Mouse (Mus musculus): ENCODE results near the gene Pla2g6. TPM values are rescaled to one million over a fixed set of nuclear protein-coding genes. Genes with fewer than 3 reads are reported as not detected.

Gene Pla2g6
- polyA plus RNA-seq, 1 experiment from 2014 or later = 11.4 TPM

DNA sequence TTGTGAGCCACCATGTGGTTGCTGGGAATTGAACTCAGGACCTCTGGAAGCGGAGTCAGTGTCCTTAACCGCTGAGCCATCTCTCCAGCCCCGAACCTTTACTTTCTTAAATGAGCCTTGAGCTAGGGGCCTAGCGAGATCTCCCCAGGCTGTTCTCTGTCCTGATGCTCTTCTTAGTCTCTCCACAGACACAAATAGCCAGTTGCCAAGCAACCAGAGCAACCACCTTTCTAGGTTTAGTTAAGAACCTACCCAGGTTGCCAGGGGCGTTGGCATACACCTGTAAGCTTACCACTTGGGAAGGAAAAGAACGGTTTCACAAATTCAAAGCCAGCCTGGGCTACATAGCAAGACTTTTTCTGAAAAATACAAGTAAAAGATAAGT, 1.8 kb upstream of the Pla2g6 start:
- Histone ChIP-seq H3K27ac (no peak overlapping the region), H3K9me3 (replicated peaks) (no peaks in the 10 kb centered on the region), H3K27me3 (no peaks in the 10 kb centered on the region), H3K4me2 (no peak overlapping the region), H3K36me3 (no peaks in the 10 kb centered on the region), H3K9ac (no peak overlapping the region), H3K4me1 (replicated peaks) (peaks cover 61% of the 10 kb centered on the region), H3K4me3 (replicated peaks) (no peak overlapping the region)
- DNase-seq = no peak
- no peak for ATAC-seq (ENCODE audit: low read depth)
- 90% methylated on average over 6 of the region's 6 CpGs for WGBS (ENCODE audit: insufficient replicate concordance)

DNA sequence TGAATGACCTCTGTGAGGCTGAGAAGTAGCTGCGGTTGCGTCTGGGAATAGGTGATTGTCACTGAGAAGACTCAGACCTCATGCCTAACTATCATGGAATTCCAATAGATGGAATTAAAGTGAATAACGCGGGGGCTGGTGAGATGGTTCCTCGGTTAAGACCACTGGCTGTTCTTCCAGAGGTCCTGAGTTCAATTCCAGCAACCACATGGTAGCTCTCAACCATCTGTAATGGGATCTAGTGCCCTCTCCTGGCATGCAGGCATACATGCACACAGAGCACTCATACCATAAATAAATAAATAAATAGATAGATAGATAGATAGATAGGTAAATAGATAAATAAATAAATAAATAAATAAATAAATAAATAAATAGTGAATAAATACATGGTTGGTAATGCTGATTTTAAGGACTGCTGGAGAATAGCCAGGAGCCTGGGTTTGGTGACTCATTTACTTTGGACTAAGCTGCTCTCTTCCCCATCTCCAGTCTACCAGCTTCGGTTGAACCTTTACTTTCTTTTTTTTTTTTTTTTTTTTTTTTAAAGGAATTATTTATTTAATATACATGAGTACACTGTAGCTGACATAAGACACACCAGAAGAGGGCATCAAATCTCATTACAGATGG, 1.3 kb upstream of the Pla2g6 start:
- Histone ChIP-seq H3K27ac (peak overlapping the region; percentile 91; the same call in 1 of the 2 replicates), H3K4me1 (replicated peaks) (peaks cover 62% of the 10 kb centered on the region), H3K4me2 (no peak overlapping the region), H3K27me3 (no peaks in the 10 kb centered on the region), H3K4me3 (replicated peaks) (no peak overlapping the region), H3K36me3 (no peaks in the 10 kb centered on the region), H3K9me3 (replicated peaks) (no peaks in the 10 kb centered on the region), H3K9ac (no peak overlapping the region)
- ATAC-seq (ENCODE audit: low read depth) (no peak), DNase-seq (no peak)
- WGBS (ENCODE audit: insufficient replicate concordance) = 87% methylated on average over 6 of the region's 6 CpGs

DNA sequence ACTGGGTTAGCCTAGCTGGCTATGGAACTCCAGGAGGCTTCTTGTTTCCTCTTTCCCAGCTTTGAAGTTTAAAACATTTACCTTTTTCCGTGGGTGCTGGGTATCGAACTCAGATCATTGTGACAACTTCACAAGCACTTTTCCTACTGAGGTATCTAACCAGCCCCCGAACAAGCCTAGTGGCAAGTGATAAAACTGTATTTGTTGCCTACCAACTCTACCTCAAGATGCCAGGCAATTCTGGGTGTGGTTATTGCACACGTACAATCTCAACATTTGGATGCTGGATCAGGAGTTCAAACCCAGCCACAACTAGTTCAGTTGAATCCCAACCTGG, 717 bp upstream of the Pla2g6 start:
- H3K4me2 ChIP-seq = peak overlapping the region; percentile 91
- H3K4me3 ChIP-seq (replicated peaks) = no peak overlapping the region
- no peaks in the 10 kb centered on the region for H3K9me3 ChIP-seq (replicated peaks)
- H3K36me3 ChIP-seq = no peaks in the 10 kb centered on the region
- DNase-seq (no peak), ATAC-seq (ENCODE audit: low read depth) (no peak)
- no peak overlapping the region for H3K9ac ChIP-seq
- no peaks in the 10 kb centered on the region for H3K27me3 ChIP-seq
- peaks cover 64% of the 10 kb centered on the region for H3K4me1 ChIP-seq (replicated peaks)
- H3K27ac ChIP-seq = peak overlapping the region; percentile 91
- 60% methylated on average over 4 of the region's 4 CpGs for WGBS (ENCODE audit: insufficient replicate concordance)

DNA sequence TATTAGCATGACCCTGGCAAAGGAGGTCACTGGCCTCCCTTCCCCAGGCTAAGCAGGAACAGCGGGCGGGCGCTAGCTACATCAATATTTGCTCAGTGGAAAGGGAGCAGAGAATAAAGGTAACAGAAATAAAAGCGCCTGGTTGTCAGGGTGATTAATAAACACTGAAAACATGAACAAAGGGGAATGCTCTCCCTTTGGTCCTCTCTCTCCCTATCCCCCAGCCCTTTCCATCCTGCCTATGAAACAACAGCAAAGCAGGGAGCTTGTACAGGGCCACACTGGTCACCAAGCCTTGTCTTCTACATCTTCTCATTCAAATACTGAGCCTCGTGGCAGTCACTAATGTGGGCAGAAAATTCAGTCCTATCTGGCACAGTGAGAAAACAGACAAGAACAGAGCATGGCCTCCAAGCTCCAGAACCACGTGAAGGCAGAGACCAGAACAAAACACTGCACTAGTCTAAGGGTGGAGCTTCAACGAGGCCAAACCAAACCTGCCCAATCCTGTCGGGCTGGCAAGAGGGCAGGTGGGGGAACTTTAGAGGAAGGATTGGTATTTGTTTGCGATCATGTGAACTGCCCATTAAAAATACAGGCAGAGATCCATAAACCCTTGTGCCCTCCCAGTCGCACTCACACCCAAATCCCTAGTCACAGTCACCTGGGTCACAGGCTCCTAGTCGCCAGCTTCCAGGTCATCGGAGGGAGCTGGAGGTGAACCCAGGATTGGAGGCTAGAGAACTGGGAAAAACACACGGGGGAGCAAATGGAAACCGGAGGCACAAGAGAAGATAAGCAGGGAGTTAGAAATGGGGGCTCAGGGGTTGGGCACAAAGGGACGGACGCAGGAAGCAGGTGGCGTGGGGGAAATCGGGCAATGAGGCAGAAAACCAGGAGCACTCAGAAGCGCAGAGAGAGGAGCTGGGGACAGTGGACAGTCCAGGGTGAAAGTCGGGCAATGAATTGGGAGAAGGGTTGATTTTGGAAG, 924 bp downstream of the Pla2g6 start:
- H3K4me1 ChIP-seq (replicated peaks) = peaks cover 68% of the 10 kb centered on the region
- peak; percentile 52 for DNase-seq

DNA sequence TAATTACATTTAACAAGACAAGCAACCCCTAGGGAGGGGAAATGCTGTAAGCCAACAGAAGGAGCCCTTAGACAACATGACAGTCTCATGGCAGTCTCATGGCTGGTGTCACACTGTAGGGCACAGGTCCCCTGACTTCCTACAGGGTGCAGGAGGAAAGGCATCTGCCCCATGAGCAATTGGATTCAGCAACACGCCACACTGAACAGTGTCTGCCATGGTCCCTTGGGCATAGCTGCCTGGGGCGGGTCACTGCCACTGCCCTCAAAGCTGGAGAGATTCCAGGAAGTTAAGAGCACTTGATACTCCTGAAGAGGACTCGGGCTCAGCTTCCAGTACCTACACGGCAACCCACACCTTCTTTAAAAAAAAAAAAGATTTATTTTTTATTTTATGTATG, 1.9 kb downstream of the Pla2g6 start:
- no peaks in the 10 kb centered on the region for H3K9me3 ChIP-seq (replicated peaks)
- peak overlapping the region; percentile 89 for H3K9ac ChIP-seq
- H3K4me3 ChIP-seq (replicated peaks) = peak overlapping the region; percentile 70
- H3K36me3 ChIP-seq = no peaks in the 10 kb centered on the region
- peaks cover 78% of the 10 kb centered on the region for H3K4me1 ChIP-seq (replicated peaks)
- H3K4me2 ChIP-seq = peak overlapping the region; percentile 91
- H3K27me3 ChIP-seq = no peaks in the 10 kb centered on the region
- ATAC-seq (ENCODE audit: low read depth) (no peak), DNase-seq (no peak)
- WGBS (ENCODE audit: insufficient replicate concordance) = 60% methylated on average over 4 of the region's 4 CpGs
- H3K27ac ChIP-seq = peak overlapping the region; percentile 91; the same call in 1 of the 2 replicates

More for the DNA sequence above, 924 bp downstream of the Pla2g6 start:
- WGBS (ENCODE audit: insufficient replicate concordance) = 14% methylated on average over 20 of the region's 20 CpGs
- H3K9me3 ChIP-seq (replicated peaks) = no peaks in the 10 kb centered on the region
- H3K9ac ChIP-seq = peak overlapping the region; percentile 89
- H3K27ac ChIP-seq = peak overlapping the region; percentile 91
- peak overlapping the region; percentile 70 for H3K4me3 ChIP-seq (replicated peaks)
- peak overlapping the region; percentile 91 for H3K4me2 ChIP-seq
- H3K27me3 ChIP-seq = no peaks in the 10 kb centered on the region
- ATAC-seq (ENCODE audit: low read depth) = peak; percentile 22
- H3K36me3 ChIP-seq = no peaks in the 10 kb centered on the region

DNA sequence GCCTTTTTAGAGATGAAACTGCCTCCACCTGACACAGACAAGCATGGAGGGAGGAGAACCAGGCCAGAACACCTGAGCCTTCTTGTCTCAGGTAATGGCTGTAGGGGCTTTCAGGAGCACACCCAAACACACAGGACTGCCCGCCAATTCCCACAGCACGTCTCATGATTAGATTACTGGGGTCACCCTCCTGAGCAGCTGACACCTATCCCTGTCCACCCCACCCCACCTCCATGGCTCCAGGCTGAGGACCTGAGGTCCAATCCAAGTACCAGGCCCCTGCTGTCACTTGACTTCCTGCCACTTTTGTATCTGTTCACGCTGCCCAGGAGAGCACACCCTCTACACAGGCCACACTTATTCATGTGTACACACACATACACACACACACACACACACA, 2.4 kb downstream of the Pla2g6 start:
- peaks cover 79% of the 10 kb centered on the region for H3K4me1 ChIP-seq (replicated peaks)
- WGBS (ENCODE audit: insufficient replicate concordance) = 49% methylated on average over 3 of the region's 3 CpGs
- peak overlapping the region; percentile 89 for H3K9ac ChIP-seq
- H3K4me3 ChIP-seq (replicated peaks) = no peak overlapping the region
- peak overlapping the region; percentile 91 for H3K27ac ChIP-seq
- no peaks in the 10 kb centered on the region for H3K27me3 ChIP-seq
- DNase-seq = no peak
- no peaks in the 10 kb centered on the region for H3K9me3 ChIP-seq (replicated peaks)
- no peak for ATAC-seq (ENCODE audit: low read depth)
- H3K36me3 ChIP-seq = no peaks in the 10 kb centered on the region
- H3K4me2 ChIP-seq = peak overlapping the region; percentile 91

DNA sequence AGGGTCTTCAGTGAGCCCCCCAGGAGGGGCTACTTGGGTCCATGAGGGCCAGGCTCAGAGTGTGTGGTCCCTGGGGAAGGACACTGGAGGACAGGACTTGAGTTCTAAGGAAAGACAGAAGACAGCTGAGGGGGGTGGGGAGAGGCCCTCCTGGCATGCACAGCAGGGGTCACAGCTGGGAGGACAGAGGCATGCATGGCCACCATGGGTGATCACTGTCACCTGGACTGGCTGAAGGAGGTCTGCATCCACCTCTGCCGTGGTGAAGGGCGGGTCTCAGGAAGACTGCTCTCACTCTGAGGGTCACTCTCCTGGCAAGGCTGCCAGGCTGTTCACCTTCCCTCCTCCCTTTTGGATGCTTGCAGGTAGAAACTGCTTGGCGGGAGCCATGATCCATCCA, 3.8 kb downstream of the Pla2g6 start:
- 70% methylated on average over 3 of the region's 3 CpGs for WGBS (ENCODE audit: insufficient replicate concordance)
- Histone ChIP-seq H3K27ac (peak overlapping the region; percentile 84), H3K4me1 (replicated peaks) (peaks cover 83% of the 10 kb centered on the region)

DNA sequence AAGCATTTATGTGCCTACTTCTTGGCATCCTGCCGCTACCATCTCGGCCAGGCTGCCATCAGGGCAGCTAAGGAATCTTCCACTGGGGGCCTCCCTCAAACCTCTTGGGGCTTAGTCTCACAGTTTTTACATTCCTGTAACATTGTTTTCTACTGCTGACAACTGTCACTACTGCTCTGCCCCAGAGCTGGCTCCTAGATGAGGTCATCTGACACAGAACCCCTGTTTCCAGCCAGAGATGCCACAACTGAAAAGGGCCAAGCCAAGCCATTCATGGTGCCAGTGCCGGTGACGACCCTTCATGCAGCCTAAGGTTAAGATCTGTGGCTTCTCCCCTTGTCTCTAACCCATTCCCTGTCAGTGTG, 4.4 kb downstream of the Pla2g6 start:
- no peak overlapping the region for H3K4me2 ChIP-seq
- peaks cover 78% of the 10 kb centered on the region for H3K4me1 ChIP-seq (replicated peaks)
- H3K4me3 ChIP-seq (replicated peaks) = no peak overlapping the region
- H3K9ac ChIP-seq = peak overlapping the region; percentile 28; the same call in 1 of the 2 replicates
- WGBS (ENCODE audit: insufficient replicate concordance) = 70% methylated on average over 4 of the region's 4 CpGs
- H3K27ac ChIP-seq = peak overlapping the region; percentile 84
- DNase-seq (no peak), ATAC-seq (ENCODE audit: low read depth) (no peak)
- H3K27me3 ChIP-seq = no peaks in the 10 kb centered on the region
- H3K9me3 ChIP-seq (replicated peaks) = no peaks in the 10 kb centered on the region
- 0 out of 2 replicates have a peak, but pooled peaks cover 6% of the 10 kb centered on the region for H3K36me3 ChIP-seq

More for the DNA sequence above, 3.8 kb downstream of the Pla2g6 start:
- Histone ChIP-seq H3K9me3 (replicated peaks) (no peaks in the 10 kb centered on the region), H3K9ac (0 out of 2 replicates have a peak overlapping the region, but pooled peaks have one; percentile 0), H3K36me3 (0 out of 2 replicates have a peak, but pooled peaks cover 1% of the 10 kb centered on the region), H3K27me3 (no peaks in the 10 kb centered on the region), H3K4me3 (replicated peaks) (no peak overlapping the region), H3K4me2 (no peak overlapping the region)
- no peak for DNase-seq
- no peak for ATAC-seq (ENCODE audit: low read depth)

DNA sequence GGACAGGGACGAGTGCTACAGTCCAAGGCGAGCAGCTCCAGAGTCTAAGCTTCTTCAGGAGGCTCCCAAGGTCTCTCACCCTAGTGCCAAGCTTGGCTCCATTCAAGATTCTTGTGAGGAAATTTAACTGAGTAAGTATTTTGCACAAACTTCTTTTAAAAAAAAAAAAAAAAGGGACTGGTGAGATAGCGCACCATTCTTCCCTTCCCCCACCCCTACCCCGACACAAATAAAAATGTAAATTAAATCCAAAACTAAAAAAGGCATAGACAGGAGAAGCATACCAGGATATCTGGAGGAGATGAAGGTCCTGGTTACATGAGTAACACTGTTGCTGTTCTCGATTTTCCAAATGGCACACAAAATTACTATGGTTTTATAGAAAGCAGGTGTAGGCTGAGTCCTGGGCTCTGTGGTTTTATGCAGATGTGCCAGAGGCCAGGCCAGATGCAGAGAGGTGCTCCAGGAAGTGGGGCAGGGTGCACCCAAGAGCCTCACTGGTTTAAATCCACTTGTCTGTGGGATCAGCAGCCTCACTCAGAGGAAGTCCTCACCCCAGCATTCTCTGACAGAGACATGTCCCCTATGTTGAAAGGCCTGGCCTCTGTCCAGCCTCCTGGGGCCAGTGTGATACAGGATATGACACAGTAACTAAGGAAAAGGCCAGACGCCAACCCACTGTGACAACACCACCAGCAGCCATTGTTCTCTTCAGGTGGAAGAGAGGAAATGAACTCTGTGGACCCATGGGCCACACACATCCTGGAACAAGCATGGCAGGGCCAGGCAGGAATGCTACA, 5.0 kb downstream of the Pla2g6 start:
- Histone ChIP-seq H3K36me3 (0 out of 2 replicates have a peak, but pooled peaks cover 7% of the 10 kb centered on the region), H3K4me3 (replicated peaks) (no peak overlapping the region), H3K27me3 (no peaks in the 10 kb centered on the region), H3K4me1 (replicated peaks) (peaks cover 75% of the 10 kb centered on the region), H3K4me2 (peak overlapping the region; percentile 32), H3K9me3 (replicated peaks) (no peaks in the 10 kb centered on the region), H3K9ac (peak overlapping the region; percentile 28), H3K27ac (peak overlapping the region; percentile 84)
- no peak for DNase-seq
- WGBS (ENCODE audit: insufficient replicate concordance) = 61% methylated on average over 6 of the region's 6 CpGs
- ATAC-seq (ENCODE audit: low read depth) = no peak

DNA sequence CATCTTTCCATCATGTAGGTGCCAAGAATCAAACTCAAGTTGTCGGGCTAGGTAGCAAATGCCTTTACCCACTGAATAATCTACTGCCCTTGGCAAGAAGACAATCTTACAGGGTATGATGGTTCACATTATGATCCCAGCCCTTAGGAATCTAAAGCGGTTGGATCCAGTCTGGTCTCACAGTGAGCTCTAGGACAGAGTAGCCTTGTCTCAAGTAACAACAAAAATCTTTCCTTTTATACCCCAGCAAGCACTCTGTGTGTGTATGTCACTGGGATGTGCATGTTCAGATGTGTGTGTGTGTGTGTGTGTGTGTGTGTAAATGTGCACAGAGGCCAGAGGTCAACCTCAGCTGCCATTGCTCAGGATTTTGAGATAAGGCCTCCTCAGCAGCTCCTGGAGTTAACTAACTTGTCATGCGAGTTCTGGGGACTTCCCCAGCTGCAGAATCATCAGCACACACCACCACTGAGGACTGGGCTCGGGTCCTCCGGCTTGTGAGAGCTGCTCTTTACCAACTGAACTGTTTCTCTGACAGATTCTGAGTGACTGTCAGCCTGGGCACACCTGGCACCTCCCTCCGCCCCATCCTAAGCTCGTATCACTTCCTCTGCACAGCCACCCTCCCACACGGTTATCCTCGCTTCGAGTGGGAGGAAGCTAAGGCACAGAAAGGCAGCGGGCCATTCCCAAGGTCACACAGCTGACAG, 5.8 kb downstream of the Pla2g6 start:
- Histone ChIP-seq H3K9me3 (replicated peaks) (no peaks in the 10 kb centered on the region), H3K36me3 (peaks cover 11% of the 10 kb centered on the region), H3K4me1 (replicated peaks) (peaks cover 73% of the 10 kb centered on the region), H3K4me3 (replicated peaks) (no peak overlapping the region), H3K9ac (peak overlapping the region; percentile 28), H3K4me2 (peak overlapping the region; percentile 32), H3K27ac (peak overlapping the region; percentile 84), H3K27me3 (no peaks in the 10 kb centered on the region)
- DNase-seq (no peak), ATAC-seq (ENCODE audit: low read depth) (peak; percentile 2; the same call in 1 of the 2 replicates)
- 36% methylated on average over 11 of the region's 11 CpGs for WGBS (ENCODE audit: insufficient replicate concordance)
